Mouse (Mus musculus) embryonic stem cell, embryonic (primary cell): ENCODE results near the gene Plgrkt.

Experiments
- CTCF ChIA-PET, 4 experiments: fragments of 300-600 bp in 2 of 4; fragments of 350-600 bp in 2 of 4; sonication (Branson Sonifier 250); formaldehyde crosslinking; loops; one replicate each; lab custom pipeline; 2022; ENCODE audit warnings: inconsistent platforms in 2 of 4; lab: Charles Lee
- POLR2A ChIA-PET, 4 experiments: fragments of 300-600 bp in 2 of 4; fragments of 350-600 bp in 2 of 4; sonication (Branson Sonifier 250); formaldehyde crosslinking; loops; one replicate each; lab custom pipeline; 2022; ENCODE audit warnings: antibody characterized with exemption in 4 of 4, inconsistent platforms in 1 of 4; lab: Charles Lee

The Plgrkt gene

DNA sequence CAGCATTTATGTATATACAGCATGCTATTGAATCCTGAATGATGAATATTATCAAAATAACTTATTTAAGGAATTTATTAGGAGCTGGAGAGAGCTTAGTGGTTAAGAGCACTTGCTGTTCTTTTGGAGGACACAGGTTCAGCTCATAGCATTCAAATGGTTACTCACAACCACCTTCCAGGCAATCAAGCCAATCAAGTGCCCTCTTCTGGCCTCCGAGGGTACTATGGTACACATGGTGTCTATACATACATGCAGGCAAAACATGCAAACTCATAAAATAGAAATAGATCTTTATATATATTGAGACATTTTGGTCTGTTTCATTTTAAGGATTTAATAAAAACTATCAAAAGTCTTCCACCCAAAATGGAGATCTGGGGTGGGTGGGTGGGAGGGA lies 21.6 kb upstream of the Plgrkt start:
- CTCF ChIA-PET, result interaction anchor here in 1 of 4 experiments (0.6 kb wide), 1 partner anchor 150 kb away, joined by 3 read pairs; no protein-coding TSS in a partner anchor

DNA sequence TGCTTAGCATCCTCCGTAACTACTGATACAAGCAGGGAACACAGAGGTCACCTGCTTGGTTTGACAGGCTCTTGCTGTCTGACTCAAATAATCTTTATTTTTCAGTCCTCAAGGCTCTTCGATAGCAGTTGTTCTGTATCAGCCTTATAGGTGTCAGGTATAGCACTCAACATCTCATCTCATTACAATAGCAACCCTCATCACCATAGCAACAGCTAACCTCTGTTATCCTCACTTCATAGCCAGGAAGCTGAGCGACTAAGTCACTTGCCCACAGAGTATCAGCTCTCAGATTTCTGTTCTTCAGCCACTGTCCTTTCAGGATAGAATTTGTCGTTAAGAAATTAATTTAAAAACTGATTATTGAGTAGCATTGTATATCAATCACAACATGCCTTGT lies 18.6 kb upstream of the Plgrkt start:
- POLR2A ChIA-PET, result no interaction called here
- CTCF ChIA-PET, result interaction anchor here in 1 of 4 experiments (0.6 to 1.1 kb wide), 2 partner anchors 30 to 1106 kb away, joined by 3 to 4 read pairs; no protein-coding TSS in a partner anchor

More for the DNA sequence above, 21.6 kb upstream of the Plgrkt start:
- POLR2A ChIA-PET, result interaction anchor here in 1 of 4 experiments (0.7 kb wide), 1 partner anchor 34 kb away, joined by 3 read pairs; no protein-coding TSS in a partner anchor

DNA sequence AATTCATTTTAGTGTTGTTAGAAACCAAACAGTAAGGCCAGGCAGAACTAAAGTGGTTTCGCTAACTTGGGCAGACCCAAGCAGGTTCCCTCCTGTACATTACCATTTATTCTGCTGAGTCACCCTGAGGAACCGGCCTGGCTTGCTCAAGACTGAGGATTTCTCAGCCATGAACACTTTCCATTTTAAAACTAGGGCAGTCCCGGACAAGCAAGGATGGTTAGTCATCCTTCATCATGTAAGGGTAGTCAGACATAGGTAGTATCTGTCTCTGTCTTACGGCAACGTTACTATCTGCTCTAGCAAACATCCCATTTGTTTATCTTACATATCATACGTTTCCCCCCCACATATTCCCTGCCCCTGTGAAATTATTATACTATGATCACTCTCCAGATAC lies 17.8 kb upstream of the Plgrkt start:
- ChIA-PET CTCF (no interaction called here), POLR2A (no interaction called here)

DNA sequence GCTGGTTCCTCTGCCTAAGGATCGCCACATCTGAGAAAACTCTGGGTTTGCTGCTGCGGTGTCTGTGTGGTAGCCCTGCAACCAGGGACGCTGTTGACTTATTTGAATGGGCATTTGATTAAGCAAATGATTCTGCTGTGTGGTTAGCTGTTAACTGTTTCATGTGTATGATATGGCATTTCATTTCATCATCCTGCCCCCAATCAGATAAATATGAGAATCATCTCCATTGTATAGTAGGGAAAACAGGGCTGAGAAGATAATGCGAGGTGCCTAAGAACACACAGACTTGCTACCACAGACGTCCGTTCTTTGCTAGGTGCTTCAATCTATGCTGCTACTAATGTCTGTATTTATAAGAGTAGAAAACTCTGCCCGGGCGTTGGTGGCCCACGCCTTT lies 17.2 kb upstream of the Plgrkt start:
- ChIA-PET POLR2A (interaction anchor here in 1 of 4 experiments (1.2 kb wide), 1 partner anchor 17 kb away, joined by 3 read pairs; the partner anchor contains the start of genes Cd274 and Plgrkt), CTCF (interaction anchor here in 1 of 4 experiments (1.2 kb wide), 1 partner anchor 117 kb away, joined by 3 read pairs; no protein-coding TSS in a partner anchor)

DNA sequence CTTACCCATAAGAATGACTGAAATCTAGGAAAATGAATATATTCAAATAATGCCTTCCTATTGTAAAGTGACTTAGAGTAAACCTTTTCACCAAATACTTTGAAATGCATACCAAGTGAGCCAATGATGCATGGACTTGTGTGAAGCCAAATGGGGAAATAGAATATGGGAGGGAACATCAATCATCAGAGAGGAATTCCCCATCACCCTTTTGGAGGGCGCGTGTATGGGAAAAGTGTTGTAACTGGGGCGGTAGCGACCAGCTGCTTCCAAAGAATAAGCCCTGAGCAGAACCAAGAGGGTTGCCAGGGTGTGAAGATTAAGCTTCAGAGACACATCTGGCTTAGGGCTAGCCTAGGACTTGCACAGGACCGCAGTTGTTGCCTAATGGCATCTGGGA lies 16.2 kb upstream of the Plgrkt start:
- CTCF ChIA-PET, result interaction anchor here in 1 of 4 experiments (1.2 kb wide), 1 partner anchor 118 kb away, joined by 3 read pairs; no protein-coding TSS in a partner anchor

DNA sequence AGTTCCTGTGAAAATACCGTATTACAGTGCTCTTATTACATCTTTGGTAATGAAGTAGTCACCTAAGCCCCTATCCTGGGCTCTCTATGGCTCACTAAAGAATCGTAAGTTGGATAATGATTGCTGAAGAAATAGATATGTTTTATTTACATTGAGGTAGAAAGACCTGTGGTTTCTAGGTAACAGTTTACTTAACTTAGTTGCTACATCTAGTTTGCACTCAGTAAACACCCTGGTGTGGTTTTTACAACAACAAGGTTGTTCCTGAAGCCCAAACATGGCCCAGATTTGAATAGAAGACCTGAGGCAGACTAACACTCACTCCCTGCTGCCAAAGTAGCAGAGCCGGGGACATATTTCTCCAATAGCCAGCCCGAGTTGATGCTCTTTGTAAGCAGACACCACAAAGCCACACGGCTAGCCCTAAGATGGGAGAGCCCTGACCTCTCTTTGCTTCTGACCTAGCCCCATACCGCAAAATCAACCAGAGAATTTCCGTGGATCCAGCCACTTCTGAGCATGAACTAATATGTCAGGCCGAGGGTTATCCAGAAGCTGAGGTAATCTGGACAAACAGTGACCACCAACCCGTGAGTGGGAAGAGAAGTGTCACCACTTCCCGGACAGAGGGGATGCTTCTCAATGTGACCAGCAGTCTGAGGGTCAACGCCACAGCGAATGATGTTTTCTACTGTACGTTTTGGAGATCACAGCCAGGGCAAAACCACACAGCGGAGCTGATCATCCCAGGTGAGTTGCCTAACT lies 12.8 kb upstream of the Plgrkt start:
- CTCF ChIA-PET, result no interaction called here

More for the DNA sequence above, 16.2 kb upstream of the Plgrkt start:
- POLR2A ChIA-PET, result interaction anchor here in 2 of 4 experiments (1.0 to 1.2 kb wide), 3 partner anchors 10 to 16 kb away, joined by 3 read pairs; partner anchors contain the start of genes Cd274 (in 2 of the 2) and Plgrkt (in 2 of the 2)

DNA sequence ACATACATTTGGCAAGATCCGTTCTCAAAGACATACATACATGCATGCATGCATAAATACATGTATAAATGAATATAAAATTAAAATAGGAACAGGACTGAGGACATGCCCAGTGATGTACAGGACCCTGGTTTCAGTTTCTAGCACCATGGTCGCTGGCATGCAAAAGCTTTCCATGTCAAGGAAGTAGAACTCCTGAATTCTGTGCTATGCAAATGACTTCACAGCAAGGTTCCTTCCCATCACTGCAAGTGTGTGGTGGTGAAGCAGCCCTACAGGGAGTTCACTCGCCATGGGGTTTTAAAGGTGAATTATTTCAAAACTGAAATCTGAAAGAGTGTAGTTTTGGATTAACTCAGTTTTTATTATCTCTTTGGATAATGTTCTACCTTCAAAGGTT lies 9.2 kb upstream of the Plgrkt start:
- CTCF ChIA-PET, result no interaction called here
- POLR2A ChIA-PET, result interaction anchor here in 1 of 4 experiments (1.1 to 1.4 kb wide), 2 partner anchors 9 to 125 kb away, joined by 3 to 7 read pairs; partner anchors contain the start of genes Cd274 and Plgrkt

More for the DNA sequence above, 12.8 kb upstream of the Plgrkt start:
- POLR2A ChIA-PET, result no interaction called here

DNA sequence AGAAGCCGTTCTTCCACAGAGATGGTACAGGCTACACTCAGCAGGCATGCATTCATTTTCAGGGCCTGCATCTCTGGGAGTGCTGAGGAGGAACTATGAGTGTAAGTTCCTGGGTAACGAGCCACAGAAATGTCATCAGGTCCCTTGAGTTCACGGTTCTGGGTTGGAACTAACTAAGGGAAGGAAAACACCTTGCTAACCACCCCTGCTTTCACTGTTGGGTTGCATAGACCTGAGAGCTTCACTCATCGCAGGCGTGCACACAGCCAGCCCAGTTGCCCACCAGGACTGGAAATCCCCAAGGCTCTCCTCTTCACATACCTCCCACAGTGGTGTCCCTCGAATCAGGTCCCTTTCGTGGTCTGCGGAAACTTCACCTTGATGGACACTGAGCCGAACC lies 7.8 kb upstream of the Plgrkt start:
- CTCF ChIA-PET, result interaction anchor here in 1 of 4 experiments (1.2 kb wide), 1 partner anchor 19 kb away, joined by 3 read pairs; no protein-coding TSS in a partner anchor
- POLR2A ChIA-PET, result no interaction called here

DNA sequence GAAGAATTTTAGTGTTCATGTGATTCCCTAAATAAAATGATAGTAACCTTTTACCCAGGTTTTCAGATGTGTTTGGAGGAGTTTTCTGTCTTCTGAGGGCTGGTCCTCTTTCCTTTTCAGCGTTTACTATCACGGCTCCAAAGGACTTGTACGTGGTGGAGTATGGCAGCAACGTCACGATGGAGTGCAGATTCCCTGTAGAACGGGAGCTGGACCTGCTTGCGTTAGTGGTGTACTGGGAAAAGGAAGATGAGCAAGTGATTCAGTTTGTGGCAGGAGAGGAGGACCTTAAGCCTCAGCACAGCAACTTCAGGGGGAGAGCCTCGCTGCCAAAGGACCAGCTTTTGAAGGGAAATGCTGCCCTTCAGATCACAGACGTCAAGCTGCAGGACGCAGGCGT lies 6.2 kb upstream of the Plgrkt start:
- ChIA-PET CTCF (interaction anchor here in 3 of 4 experiments (0.6 to 1.3 kb wide), 6 partner anchors 18 to 1537 kb away, joined by 3 to 6 read pairs (median 4); no protein-coding TSS in a partner anchor), POLR2A (interaction anchor here in 2 of 4 experiments (0.9 to 1.1 kb wide), 2 partner anchors 10 to 128 kb away, joined by 3 to 4 read pairs; no protein-coding TSS in a partner anchor)

DNA sequence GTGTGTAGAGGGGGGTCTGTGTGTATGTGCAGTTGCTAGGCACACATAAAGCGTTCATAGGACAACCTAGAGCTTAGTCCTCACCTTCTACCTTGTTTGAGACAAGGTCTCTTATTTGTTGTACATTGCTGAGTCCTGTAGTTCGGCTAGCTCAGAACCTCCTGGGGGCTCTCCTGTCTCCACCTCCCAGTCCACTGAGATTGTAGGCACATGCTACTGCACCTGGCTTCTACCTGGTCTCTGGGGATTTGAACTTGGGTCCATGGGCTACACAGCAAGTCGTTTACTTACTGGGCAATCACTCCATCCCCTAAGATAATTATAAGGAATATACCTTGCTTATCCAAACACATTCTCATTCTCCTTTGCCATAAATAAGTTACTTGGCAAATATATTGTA lies 5.4 kb upstream of the Plgrkt start:
- CTCF ChIA-PET, result interaction anchor here in 2 of 4 experiments (0.6 to 1.9 kb wide), 2 partner anchors 17 to 129 kb away, joined by 5 to 7 read pairs; no protein-coding TSS in a partner anchor
- POLR2A ChIA-PET, result interaction anchor here in 1 of 4 experiments (0.7 kb wide), 1 partner anchor 28 kb away, joined by 3 read pairs; no protein-coding TSS in a partner anchor

DNA sequence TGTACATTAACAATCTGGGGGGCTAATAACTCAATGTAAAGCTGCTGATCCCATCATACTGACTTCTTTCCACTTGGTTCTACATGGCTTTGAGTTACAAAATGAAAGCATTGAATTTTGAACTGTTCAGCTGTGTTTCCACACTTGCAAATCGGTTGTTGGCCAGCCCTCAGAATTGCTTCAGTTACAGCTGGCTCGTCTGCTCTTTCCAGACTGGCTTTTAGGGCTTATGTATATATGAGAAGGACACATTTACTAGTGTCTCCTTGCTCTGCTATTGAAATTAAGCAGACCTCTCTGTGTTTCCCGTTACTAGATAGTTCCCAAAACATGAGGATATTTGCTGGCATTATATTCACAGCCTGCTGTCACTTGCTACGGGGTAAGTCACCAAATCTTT lies 4.9 kb upstream of the Plgrkt start:
- CTCF ChIA-PET, result interaction anchor here (0.6 to 1.9 kb wide), 7 partner anchors 16 to 129 kb away, joined by 3 to 14 read pairs (median 6); no protein-coding TSS in a partner anchor
- POLR2A ChIA-PET, result interaction anchor here in 3 of 4 experiments (0.6 to 1.0 kb wide), 3 partner anchors 28 to 306 kb away, joined by 3 to 4 read pairs (median 3); no protein-coding TSS in a partner anchor

DNA sequence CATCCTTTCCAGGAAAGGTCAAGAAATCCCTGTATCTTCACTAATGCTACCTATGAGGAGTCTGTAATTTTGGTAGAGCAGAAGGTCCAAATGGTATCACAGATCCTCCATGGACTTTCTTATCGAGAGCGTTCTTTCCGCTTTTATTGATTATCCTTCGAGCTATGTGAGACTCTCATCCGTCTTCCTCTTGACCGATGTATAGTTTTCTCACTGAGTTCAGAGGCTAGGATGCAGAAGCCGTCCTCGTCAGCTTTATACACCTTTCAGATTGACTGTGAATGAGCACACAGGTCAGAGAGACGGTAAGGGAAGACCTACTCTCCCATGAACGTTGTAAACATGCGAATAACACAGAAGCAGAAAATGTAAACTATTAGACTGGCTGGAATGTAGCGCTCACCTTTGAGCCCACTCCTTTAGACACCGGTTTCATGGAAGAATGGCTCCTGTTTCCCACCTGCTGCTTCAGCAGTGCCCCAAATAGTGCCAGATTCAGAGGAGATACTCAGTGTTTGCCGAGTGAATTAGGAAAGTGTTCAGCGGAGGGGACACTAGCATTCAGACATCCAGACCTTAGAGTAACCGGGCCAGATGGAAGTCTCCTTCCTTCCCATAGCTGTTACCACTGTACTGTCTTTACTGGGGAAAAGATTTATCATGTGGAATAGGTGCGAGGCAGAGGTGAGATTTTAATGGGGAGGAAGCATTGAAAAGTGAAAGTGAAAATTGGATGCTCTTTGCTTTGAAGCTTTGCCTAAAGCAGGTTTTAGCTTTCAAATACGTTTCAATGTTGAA lies 4.3 kb upstream of the Plgrkt start:
- CTCF ChIA-PET, result interaction anchor here (0.6 to 1.9 kb wide), 8 partner anchors 16 to 1017 kb away, joined by 3 to 14 read pairs (median 6); no protein-coding TSS in a partner anchor

DNA sequence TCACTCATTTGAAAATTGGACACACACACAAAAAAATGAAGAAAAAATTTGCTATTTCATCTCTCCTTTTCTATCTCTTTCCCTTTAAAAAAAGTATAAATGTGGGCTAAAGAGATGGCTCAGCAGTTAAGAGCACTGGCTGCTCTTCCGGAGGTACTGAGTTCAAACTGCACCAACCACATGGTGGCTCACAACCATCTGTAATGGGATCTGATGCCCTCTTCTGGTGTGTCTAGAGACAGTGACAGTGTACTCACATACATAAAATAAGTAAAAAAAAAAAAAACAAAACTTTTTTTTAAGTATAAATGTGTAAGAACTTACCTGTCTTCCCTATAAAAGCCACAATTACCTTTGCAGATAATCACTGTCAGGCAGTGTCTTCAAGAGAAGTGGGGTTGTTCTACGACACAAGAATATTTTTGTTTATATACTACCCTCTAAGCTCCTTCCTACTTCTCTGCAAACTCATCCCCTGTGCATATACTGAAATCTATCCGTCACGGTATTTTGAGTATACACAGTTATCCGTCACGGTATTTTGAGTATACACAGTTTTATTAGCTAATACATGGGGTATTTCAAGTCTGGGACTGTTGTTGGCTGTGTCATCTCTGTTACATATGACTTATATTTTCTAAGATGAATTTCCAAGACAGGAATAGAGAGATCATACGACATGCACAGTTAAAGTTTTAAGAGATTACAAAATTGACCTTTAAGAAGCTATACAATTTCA lies 3.5 kb upstream of the Plgrkt start:
- POLR2A ChIA-PET, result interaction anchor here in 1 of 4 experiments (0.6 kb wide), 1 partner anchor 578 kb away, joined by 4 read pairs; no protein-coding TSS in a partner anchor
- CTCF ChIA-PET, result interaction anchor here in 3 of 4 experiments (0.6 to 1.9 kb wide), 4 partner anchors 15 to 1016 kb away, joined by 3 to 7 read pairs (median 4); no protein-coding TSS in a partner anchor

More for the DNA sequence above, 4.3 kb upstream of the Plgrkt start:
- POLR2A ChIA-PET, result interaction anchor here in 3 of 4 experiments (0.6 to 1.0 kb wide), 3 partner anchors 10 to 305 kb away, joined by 3 to 4 read pairs (median 3); no protein-coding TSS in a partner anchor

DNA sequence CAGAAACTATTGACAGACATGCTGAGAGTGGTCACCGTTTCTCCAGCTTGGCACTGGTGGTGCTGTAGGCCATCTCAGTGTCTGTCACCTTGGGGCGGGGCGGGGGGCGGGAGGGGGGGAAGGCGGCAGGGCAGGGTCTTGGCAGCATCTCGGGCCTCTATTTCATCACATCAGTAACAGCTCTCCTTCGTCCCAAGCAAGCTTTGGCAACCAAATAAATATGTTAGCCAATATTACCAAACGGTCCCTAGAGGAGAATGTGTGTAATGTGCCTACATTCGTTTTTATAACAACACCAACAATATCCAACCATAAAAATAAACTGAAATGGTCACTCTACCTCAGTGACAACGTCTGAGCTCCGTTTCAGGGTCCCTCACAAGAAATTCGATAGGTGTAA lies 2.9 kb upstream of the Plgrkt start:
- CTCF ChIA-PET, result no interaction called here
- POLR2A ChIA-PET, result interaction anchor here in 1 of 4 experiments (0.6 kb wide), 1 partner anchor 577 kb away, joined by 4 read pairs; no protein-coding TSS in a partner anchor

DNA sequence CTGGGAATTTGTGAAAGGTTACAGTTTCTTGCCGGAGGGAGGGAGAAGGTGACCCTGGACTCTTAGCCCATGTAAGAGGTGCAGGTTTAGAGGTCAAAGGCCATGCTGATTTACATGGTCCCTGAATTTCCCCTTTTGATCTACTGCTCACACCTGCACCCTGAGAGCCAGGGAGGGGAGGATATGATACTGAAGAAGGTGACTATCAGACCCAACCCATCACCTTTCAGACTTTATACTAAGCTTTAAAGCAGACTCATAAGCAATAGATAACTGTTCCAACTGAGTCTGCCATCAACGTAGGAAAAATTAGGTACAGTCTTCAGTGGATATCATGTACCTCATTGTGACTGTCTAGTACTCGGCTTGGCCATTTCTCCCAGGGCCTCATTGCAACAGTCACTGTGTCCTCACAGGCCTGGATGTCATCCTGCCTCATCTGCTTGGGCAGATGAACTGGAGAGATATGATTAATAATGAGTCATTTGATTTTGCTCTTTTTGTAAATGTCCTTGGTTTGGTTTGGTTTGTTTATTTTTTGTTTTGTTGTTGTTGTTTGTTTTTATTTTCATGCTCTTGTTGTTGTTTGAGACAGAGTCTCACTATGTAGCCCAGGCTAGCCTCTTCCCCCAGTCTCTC lies 1.6 kb upstream of the Plgrkt start:
- CTCF ChIA-PET, result interaction anchor here in 2 of 4 experiments (0.6 to 2.2 kb wide), 2 partner anchors 14 kb away, joined by 4 to 14 read pairs; no protein-coding TSS in a partner anchor
- POLR2A ChIA-PET, result no interaction called here

DNA sequence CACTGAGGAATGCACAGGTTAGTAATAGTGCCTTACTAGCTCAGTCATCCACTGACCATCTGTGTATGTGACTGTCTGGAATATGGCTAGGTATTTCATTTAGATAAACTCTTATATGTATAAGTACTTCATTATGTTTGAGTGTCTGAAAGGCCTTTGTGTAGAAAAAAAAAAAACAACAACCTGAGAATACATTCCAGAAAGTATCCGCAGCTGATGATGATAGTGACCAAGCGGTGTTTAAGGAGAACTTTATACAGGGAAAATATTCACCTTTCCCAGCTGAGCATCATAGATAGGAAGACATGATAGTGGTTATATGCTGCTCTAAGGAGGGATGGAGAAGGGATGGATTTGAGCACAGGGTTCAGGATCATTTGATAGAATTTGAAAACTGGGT lies 851 bp upstream of the Plgrkt start:
- CTCF ChIA-PET, result interaction anchor here in 3 of 4 experiments (0.6 to 2.2 kb wide), 4 partner anchors 13 to 134 kb away, joined by 4 to 14 read pairs (median 8); no protein-coding TSS in a partner anchor
- POLR2A ChIA-PET, result interaction anchor here in 2 of 4 experiments (1.1 to 1.4 kb wide), 3 partner anchors 15 to 126 kb away, joined by 3 to 9 read pairs (median 3); no protein-coding TSS in a partner anchor
